Mouse (Mus musculus) adrenal gland, adult 18-20 months (tissue): ENCODE measurements around the gene Fam83f. TPM values are rescaled to one million over a fixed set of nuclear protein-coding genes. Genes with fewer than 3 reads are reported as not detected.
"Not testable (repeated sequence)": the region's sequence is repeated elsewhere in the genome, so short reads cannot be mapped to it uniquely, and the experiment has no call there.

ENCODE experiments used
- DNase-seq, 2 experiments: peaks; one replicate each; pipeline ENCODE4 v3.0.0; 2021 to 2022; ENCODE audit warnings: low spot score in 2 of 2
- total RNA-seq, 2 experiments: library from RNA; stranded (reverse); gene quantifications; 1 replicate in 1 of 2; 2 replicates in 1 of 2; pipeline ENCODE4 v1.2.3; 2021

Fam83f gene
- total RNA-seq, 2 experiments from 2014 or later: 0.42 TPM; not detected in 1

GRCm38 (mm10) chr15:80704267-80704666 lies 32.6 kb downstream of the Fam83f start:
- DNase-seq: peak; percentile 72 to 77

- peak; percentile 79 for DNase-seq
Measured at GRCm38 (mm10) chr15:80705828-80706549, 34.3 kb downstream of the Fam83f start.

DNA sequence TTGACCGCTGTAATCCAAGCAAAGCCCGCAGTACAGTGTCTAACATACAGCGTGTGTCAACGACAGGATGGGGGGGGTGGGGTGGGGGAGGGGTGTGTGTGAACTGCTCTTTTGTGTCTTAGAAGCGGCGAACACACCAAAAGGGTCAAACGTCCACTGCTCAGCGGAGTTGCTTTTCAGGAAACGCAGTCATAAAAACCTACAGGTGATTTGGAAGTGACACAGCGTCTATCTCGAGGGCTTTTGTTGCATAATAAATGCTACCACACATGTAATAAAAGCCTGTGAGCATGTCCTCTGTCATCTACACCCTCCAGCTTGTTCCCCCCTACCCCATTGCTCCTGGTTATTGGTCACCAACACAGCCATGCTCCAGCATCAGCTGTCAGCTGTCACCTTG lies 34.9 kb downstream of the Fam83f start:
- DNase-seq: no peak

DNA sequence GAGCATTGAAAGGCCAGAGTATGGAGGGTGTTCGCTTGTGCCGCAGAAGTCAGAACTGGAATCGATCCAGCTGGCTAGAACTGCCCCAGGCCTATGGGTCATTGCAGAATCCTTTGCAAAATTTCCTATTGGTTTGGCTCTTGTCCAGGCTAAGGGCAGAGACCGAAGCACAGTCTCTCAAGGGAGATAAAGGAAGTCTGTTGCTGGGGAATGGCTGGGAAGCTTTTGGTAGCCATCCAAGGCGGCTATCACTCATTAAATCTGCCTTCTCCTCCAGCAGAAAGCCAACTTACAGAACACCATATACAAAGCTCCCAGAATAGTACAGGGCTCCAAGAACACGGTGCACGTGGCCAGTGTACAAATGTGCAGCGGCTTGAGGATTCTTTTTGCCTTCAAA lies 35.4 kb downstream of the Fam83f start:
- peak; percentile 55 to 57 for DNase-seq

DNA sequence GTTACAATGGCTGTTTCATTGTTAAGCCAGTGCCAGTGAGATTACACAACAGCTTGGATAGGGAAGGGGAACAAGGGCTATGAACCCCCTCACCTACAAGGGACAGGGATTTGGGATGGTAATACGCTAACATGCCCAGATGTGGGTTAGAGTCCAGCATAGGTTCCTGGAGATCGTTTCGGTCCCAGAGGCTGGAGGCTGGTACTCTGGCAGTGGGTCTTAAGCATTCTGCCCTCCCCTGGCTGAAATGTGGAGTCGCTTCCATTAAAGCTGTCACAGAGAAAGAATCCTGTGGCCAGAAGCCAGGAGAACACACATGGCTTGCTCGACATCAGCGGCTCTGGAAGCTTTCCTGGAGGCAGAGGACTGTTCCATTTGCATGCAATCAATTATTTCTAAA lies 37.9 kb downstream of the Fam83f start:
- DNase-seq: peak in 1 of 2 experiments; percentile 21

GRCm38 (mm10) chr15:80710257-80710607 lies 38.6 kb downstream of the Fam83f start:
- DNase-seq: no peak

GRCm38 (mm10) chr15:80710608-80711363 lies 39.1 kb downstream of the Fam83f start, which contains the start of gene Tnrc6b:
Gene Tnrc6b (plus strand): TSS chr15:80711313.
- DNase-seq: peak; percentile 94

GRCm38 (mm10) chr15:80711401-80712151 lies 39.9 kb downstream of the Fam83f start:
- peak; percentile 54 to 60 for DNase-seq

- DNase-seq: no peak
Measured at GRCm38 (mm10) chr15:80714299-80714698, 42.7 kb downstream of the Fam83f start.

GRCm38 (mm10) chr15:80716631-80717135 lies 45.0 kb downstream of the Fam83f start:
- no peak for DNase-seq

DNA sequence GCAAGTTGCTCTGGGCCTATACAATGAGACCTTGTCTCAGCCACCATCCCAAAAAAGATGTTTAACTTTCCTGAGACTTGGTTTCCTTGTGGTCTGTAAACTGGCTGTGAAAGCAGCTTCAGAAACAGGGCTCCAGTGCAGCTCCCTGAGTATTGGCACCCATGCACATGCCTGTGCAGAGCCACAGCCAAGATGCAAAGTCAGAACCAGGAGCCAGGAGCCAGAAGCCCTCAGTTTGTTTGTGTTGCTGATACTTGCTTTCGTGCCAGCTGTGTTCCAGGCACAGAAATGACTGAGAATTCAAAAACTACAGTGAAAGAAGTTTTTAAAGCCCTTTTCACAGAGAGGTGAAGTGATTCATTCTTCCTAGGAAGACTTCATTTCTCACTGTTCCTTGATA lies 45.8 kb downstream of the Fam83f start:
- no peak for DNase-seq

DNA sequence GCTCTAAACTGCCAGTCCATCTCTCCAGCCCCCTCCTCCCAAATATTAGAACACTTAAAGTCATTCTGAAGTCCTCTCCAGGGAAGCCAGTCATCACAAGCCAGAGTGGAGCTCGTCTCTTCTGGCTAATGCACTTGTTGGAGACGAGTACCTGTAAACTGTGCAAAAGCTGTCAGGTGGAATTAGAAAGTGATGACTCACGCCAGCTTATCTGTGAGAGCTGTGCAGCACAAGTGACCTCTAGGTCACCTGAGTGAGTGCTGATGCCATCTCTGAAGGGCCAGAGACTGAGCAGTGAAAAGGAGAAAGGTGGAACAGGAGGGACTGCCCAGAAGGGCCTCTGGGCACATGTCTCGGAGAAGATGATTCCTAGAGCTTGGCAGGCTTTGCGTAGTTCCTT lies 48.6 kb downstream of the Fam83f start:
- DNase-seq: no peak

GRCm38 (mm10) chr15:80721861-80722260 lies 50.2 kb downstream of the Fam83f start:
- no peak for DNase-seq

DNA sequence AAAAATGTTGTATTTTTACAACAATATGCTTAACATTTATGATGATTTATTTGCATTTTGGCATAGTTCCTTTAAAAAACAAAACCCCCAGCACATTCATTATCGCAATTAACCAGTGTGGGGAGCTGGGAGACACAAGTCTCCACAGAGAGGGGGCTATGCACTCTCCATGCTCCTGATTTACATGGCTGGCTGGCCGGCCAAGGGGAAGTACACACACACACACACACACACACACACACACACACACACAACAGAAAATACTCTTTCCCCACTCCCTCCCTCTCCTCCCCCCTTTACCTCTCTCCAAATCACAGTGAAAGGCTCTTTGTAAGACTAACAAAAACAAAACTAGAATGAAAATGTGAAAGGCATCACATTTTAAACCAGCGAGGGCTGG lies 50.7 kb downstream of the Fam83f start:
- DNase-seq: no peak

DNA sequence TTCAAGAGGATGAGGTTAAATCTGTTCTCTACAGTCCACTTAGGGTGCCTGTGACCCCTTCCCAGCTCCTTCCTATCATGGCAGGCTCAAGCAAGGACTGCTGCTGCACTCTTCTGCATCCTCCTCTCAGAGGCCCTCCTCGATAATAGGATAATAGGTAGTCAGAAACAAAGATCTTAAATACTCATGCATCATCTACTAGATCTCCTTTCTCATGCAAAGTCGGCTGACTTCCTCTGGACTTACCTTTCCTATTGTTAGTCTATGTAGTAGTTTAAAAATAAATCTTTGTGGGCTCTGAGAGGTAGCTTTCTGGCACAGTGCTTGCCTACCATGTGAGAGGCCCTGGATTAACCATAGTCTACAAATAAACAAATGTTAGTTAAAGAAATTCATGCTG lies 57.8 kb downstream of the Fam83f start:
- no peak for DNase-seq

DNA sequence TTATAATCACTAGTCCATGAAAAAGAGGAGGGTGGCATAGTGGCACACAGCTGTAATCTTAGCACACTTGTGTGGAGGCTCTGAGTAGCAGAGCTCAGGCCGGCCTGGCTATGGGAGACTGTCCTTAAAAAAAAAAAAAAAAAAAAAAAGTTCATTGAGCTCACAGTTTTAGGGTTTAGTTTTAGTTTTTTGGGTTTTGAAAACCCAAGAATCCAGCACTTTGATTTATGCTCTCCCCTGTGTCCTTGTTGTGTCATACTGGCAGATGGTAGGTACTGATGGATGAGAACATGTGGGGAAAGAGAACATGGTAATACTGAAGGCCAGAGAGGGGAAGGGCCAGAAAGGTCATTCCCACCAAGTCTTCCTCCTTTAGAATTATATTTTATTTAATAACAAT lies 59.4 kb downstream of the Fam83f start:
- no peak for DNase-seq

GRCm38 (mm10) chr15:80731511-80731910 lies 59.9 kb downstream of the Fam83f start:
- no peak for DNase-seq

DNA sequence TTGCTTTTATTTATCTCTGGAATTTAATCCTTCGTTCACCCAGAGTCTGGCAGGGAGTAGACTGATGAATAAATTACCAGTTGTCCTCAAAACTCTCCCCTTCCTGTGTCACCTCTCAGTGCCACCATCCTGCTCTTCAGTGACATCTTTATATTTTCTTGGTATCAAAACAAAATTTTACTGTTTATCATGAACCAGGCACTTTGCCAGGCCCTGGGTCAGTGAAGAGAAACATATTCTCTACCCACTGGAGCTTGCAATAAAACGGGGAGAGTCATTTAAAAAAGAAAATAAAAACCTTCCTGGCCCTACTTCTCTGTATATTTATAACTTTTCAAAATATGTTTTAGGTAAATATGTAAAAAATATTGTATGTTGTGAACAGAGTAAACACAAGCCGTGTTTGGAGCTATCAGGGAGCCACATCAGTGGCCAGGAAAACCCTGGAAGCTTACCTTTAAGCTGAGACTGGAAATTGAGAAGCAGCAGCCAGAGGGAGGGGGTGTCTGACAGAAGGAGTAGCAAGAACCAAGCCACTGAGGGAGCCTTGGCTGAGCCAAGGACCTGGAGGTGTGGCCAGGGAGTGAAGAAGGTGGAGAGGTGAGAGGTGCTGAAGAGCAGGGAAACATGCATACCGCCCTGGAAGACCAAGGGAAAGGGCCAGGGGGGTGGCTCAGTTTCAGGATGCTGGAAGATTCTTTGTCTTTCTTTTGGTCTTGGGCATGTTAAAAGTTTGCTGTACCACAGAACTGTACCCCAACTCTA lies 60.8 kb downstream of the Fam83f start:
- DNase-seq: no peak

DNA sequence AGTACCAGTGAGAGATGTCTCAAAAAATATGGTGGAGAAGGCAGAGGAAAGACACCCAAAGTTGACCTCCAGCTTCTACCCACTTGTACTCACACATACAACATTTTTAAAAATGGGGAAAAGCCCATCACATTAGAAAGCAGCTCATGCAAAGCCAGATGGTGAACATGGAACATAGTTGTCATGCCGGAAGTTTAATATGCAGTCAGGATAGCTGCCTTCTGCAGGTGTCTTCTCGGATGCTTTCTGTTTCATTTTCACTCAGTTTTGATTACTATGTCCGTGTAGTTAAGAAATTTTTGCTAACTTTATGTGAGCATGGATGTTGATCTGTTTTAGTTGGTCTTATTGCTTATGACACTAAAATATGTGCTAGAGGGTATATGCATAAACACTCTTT lies 63.7 kb downstream of the Fam83f start:
- DNase-seq: no peak

DNA sequence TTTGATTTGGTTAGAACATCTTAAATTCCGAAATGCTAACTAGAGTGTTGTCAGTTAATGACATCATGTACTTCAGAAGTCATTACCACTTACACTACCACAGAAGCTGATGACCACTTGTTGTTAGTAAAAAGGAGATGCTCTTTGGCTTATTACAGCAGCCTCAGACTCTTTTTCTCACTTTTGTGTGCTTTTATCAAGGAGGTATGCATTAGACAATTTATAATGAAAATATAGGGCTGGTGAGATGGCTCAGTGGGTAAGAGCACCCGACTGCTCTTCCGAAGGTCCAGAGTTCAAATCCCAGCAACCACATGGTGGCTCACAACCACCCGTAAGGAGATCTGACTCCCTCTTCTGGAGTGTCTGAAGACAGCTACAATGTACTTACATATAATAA lies 64.1 kb downstream of the Fam83f start:
- DNase-seq: not testable (repeated sequence)

GRCm38 (mm10) chr15:80736553-80736952 lies 64.9 kb downstream of the Fam83f start:
- no peak for DNase-seq
